Mouse (Mus musculus) bone marrow macrophage, adult 2 months (primary cell): ENCODE measurements around the gene Arfgap2.

Experiments used
- CTCF ChIP-seq: IDR thresholded peaks from 2 replicates; pipeline ENCODE4 v1.5.1; 2012; ENCODE audit warnings: low read depth, mild to moderate bottlenecking, low read length, moderate library complexity
- POLR2A ChIP-seq: IDR thresholded peaks from 2 replicates; pipeline ENCODE4 v1.6.1; 2012; ENCODE audit warnings: mild to moderate bottlenecking, low read depth, low read length, borderline replicate concordance

DNA sequence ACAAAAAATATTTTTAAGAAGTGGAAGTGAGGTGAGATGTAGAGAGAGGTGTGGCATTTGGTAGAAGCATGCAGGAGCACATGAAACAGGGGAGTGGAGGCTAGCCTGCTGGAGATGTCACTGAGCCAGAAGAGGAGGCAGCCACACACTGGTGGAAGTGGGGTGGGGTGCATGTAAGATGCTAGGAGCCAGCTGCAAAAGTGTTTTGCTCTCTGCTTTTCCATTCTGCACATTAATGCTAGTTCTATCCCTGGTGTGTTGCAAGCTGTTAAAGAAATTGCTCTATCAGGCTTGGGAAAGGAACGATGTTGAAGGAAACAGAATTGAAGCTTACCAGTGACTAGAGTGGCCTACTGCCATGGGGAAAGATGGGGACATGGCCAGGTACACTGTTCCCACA is 59.6 kb downstream of the Arfgap2 start:
- TF ChIP-seq CTCF (no peak), POLR2A (no peak)
